ENCODE assay signal across 8 mouse cellular contexts in genomic region chr1:86491533-86492094, GRCm38 (mm10). TPM values are rescaled to one million over a fixed set of nuclear protein-coding genes. Genes with fewer than 3 reads are reported as not detected.
A peak's percentile ranks its signal among the peaks of the same experiment; 100 is the strongest.
DNase-seq lines count a peak whose midpoint lies in the region; ATAC-seq lines count a peak whose summit lies in the region.

No protein-coding gene starts in this region.

- intact Hi-C loops in heart, postnatal 14 days (cut with DNase I) = no loop called here

- no peak for DNase-seq in heart, postnatal 14 days
- DNase-seq in spleen, adult 12 weeks (ENCODE audit: low spot score) = no peak
- no peak for DNase-seq in cerebellum, postnatal 25 days
- DNase-seq in cerebellum, adult 11 months = no peak

- 73% methylated on average over 7 of the region's 7 CpGs for WGBS in heart, embryonic 12.5 days
- WGBS in forebrain, embryonic 13.5 days = 47% methylated on average over 7 of the region's 7 CpGs
- WGBS in limb, embryonic 12.5 days = 56% methylated on average over 7 of the region's 7 CpGs
- WGBS in neural tube, embryonic 15.5 days = 37% methylated on average over 7 of the region's 7 CpGs

- H3K27ac ChIP-seq in heart, embryonic 12.5 days (ENCODE audit: poor library complexity, severe bottlenecking) = peak overlapping the region; percentile 56
- H3K27ac ChIP-seq in forebrain, embryonic 13.5 days = peak overlapping the region; percentile 35
- H3K27ac ChIP-seq in limb, embryonic 12.5 days = peak overlapping the region; percentile 85
- H3K27ac ChIP-seq in neural tube, embryonic 15.5 days (replicated peaks) = peak overlapping the region; percentile 75

- H3K9ac ChIP-seq in heart, embryonic 12.5 days = no peak overlapping the region; the same call in 1 of the 2 replicates
- peak overlapping the region; percentile 50 for H3K9ac ChIP-seq in forebrain, embryonic 13.5 days
- peak overlapping the region; percentile 31; the same call in 1 of the 2 replicates for H3K9ac ChIP-seq in limb, embryonic 12.5 days (replicated peaks)
- no peak overlapping the region for H3K9ac ChIP-seq in neural tube, embryonic 15.5 days (replicated peaks)

- H3K27me3 ChIP-seq in heart, embryonic 12.5 days (replicated peaks) = no peaks in the 10 kb centered on the region
- no peaks in the 10 kb centered on the region for H3K27me3 ChIP-seq in forebrain, embryonic 13.5 days
- H3K27me3 ChIP-seq in limb, embryonic 12.5 days = no peaks in the 10 kb centered on the region
- H3K27me3 ChIP-seq in neural tube, embryonic 15.5 days (replicated peaks) = no peaks in the 10 kb centered on the region

- H3K4me1 ChIP-seq in heart, embryonic 12.5 days (replicated peaks) = peaks cover 24% of the 10 kb centered on the region
- H3K4me1 ChIP-seq in forebrain, embryonic 13.5 days = peaks cover 24% of the 10 kb centered on the region
- peaks cover 24% of the 10 kb centered on the region for H3K4me1 ChIP-seq in limb, embryonic 12.5 days (replicated peaks)
- H3K4me1 ChIP-seq in neural tube, embryonic 15.5 days = peaks cover 22% of the 10 kb centered on the region

- no peak overlapping the region for H3K4me2 ChIP-seq in heart, embryonic 12.5 days
- H3K4me2 ChIP-seq in forebrain, embryonic 13.5 days = no peak overlapping the region
- H3K4me2 ChIP-seq in limb, embryonic 12.5 days = no peak overlapping the region
- no peak overlapping the region for H3K4me2 ChIP-seq in neural tube, embryonic 15.5 days

- H3K9me3 ChIP-seq in heart, embryonic 12.5 days (replicated peaks) = no peaks in the 10 kb centered on the region
- no peaks in the 10 kb centered on the region for H3K9me3 ChIP-seq in forebrain, embryonic 13.5 days (replicated peaks)
- H3K9me3 ChIP-seq in limb, embryonic 12.5 days = no peaks in the 10 kb centered on the region
- no peaks in the 10 kb centered on the region for H3K9me3 ChIP-seq in neural tube, embryonic 15.5 days (replicated peaks)

- no peak for ATAC-seq in heart, embryonic 12.5 days (ENCODE audit: insufficient number of reproducible peaks, low FRiP score)
- no peak for ATAC-seq in forebrain, embryonic 13.5 days
- no peak for ATAC-seq in limb, embryonic 12.5 days (ENCODE audit: insufficient number of reproducible peaks, insufficient read depth, low FRiP score, low TSS enrichment, low read depth)
- ATAC-seq in neural tube, embryonic 15.5 days (ENCODE audit: low FRiP score) = no peak

- no peak overlapping the region for H3K4me3 ChIP-seq in heart, embryonic 12.5 days
- no peak overlapping the region for H3K4me3 ChIP-seq in forebrain, embryonic 13.5 days
- H3K4me3 ChIP-seq in limb, embryonic 12.5 days (replicated peaks) = no peak overlapping the region
- H3K4me3 ChIP-seq in neural tube, embryonic 15.5 days (replicated peaks) = no peak overlapping the region

- H3K36me3 ChIP-seq in heart, embryonic 12.5 days = no peaks in the 10 kb centered on the region
- H3K36me3 ChIP-seq in forebrain, embryonic 13.5 days (ENCODE audit: poor library complexity, severe bottlenecking) = no peaks in the 10 kb centered on the region
- no peaks in the 10 kb centered on the region for H3K36me3 ChIP-seq in limb, embryonic 12.5 days
- no peaks in the 10 kb centered on the region for H3K36me3 ChIP-seq in neural tube, embryonic 15.5 days

RNA-seq across cellular contexts. Expression of gene Ptma, which starts 34.9 kb away (rescaled TPM):
- 1,057 and 1,113 TPM in 2 replicates for polyA plus RNA-seq in heart, embryonic 12.5 days (2016; fragmentation: Nextera tagmentation; extraction: Ambion mirVana)
- 100 to 1,000 TPM; 290 to 401 TPM for total RNA-seq in heart, postnatal 14 days (2021)
- polyA plus RNA-seq in forebrain, embryonic 13.5 days (2015; fragmentation: Nextera tagmentation; extraction: Ambion mirVana) = 2,754 and 3,239 TPM in 2 replicates
- 3,930 and 4,018 TPM in 2 replicates for polyA plus RNA-seq in limb, embryonic 12.5 days (2016; fragmentation: Nextera tagmentation; extraction: Ambion mirVana)
- 1,254 and 1,565 TPM in 2 replicates for polyA plus RNA-seq in neural tube, embryonic 15.5 days (2015; fragmentation: Nextera tagmentation; extraction: Ambion mirVana)

Comparison
In these comparisons a context has a peak if more than half of its experiments do, and no peak if none do; other contexts are left out.
1. H3K27ac ChIP-seq: peak in every context shown above with its lines; median percentile 85 in limb, embryonic 12.5 days; 75 in neural tube, embryonic 15.5 days; 56 in heart, embryonic 12.5 days; 35 in forebrain, embryonic 13.5 days.
2. H3K9ac ChIP-seq: peak in forebrain, embryonic 13.5 days (single experiment) and limb, embryonic 12.5 days (single experiment); none in heart, embryonic 12.5 days (single experiment) and neural tube, embryonic 15.5 days (single experiment).